Mouse (Mus musculus) CH12F3 (cell line): ENCODE measurements around the gene Plcb4.
"Not testable (repeated sequence)": the region's sequence is repeated elsewhere in the genome, so short reads cannot be mapped to it uniquely, and the experiment has no call there.

Experiments
- in situ Hi-C: fragments of 300-500 bp; cut with MboI; formaldehyde crosslinking; loops from 2 replicates; pipeline ENCODE4 v1.14.3; 2020; ENCODE audit warnings: low sequenced_read_pairs

Plcb4 gene

GRCm38 (mm10) chr2:135884534-135885180 is 225.8 kb downstream of the Plcb4 start:
- in situ Hi-C loops, result no loop called here

- in situ Hi-C loops, result no loop called here
Measured at GRCm38 (mm10) chr2:135885607-135886006, 226.8 kb downstream of the Plcb4 start.

- in situ Hi-C loops, result no loop called here
Measured at GRCm38 (mm10) chr2:135886081-135886679, 227.4 kb downstream of the Plcb4 start.

- in situ Hi-C loops, result no loop called here
Measured at GRCm38 (mm10) chr2:135887805-135888204, 229.0 kb downstream of the Plcb4 start.

GRCm38 (mm10) chr2:135888206-135888605 is 229.4 kb downstream of the Plcb4 start:
- in situ Hi-C loops, result no loop called here

GRCm38 (mm10) chr2:135888767-135889166 is 230.0 kb downstream of the Plcb4 start:
- in situ Hi-C loops, result no loop called here

- in situ Hi-C loops, result no loop called here
Measured at GRCm38 (mm10) chr2:135890083-135890482, 231.3 kb downstream of the Plcb4 start.

GRCm38 (mm10) chr2:135891097-135891496 is 232.3 kb downstream of the Plcb4 start:
- in situ Hi-C loops, result no loop called here

- in situ Hi-C loops, result no loop called here
Measured at GRCm38 (mm10) chr2:135891686-135892085, 232.9 kb downstream of the Plcb4 start.

- in situ Hi-C loops, result no loop called here
Measured at GRCm38 (mm10) chr2:135894582-135894981, 235.8 kb downstream of the Plcb4 start.

GRCm38 (mm10) chr2:135898025-135898424 is 239.2 kb downstream of the Plcb4 start:
- in situ Hi-C loops, result no loop called here

GRCm38 (mm10) chr2:135899931-135900330 is 241.1 kb downstream of the Plcb4 start:
- in situ Hi-C loops, result not testable (repeated sequence)

GRCm38 (mm10) chr2:135901015-135901414 is 242.2 kb downstream of the Plcb4 start:
- in situ Hi-C loops, result no loop called here

GRCm38 (mm10) chr2:135904262-135904661 is 245.5 kb downstream of the Plcb4 start:
- in situ Hi-C loops, result no loop called here

GRCm38 (mm10) chr2:135904791-135905190 is 246.0 kb downstream of the Plcb4 start:
- in situ Hi-C loops, result no loop called here

GRCm38 (mm10) chr2:135914343-135915261 is 255.8 kb downstream of the Plcb4 start:
- in situ Hi-C loops, result no loop called here

- in situ Hi-C loops, result no loop called here
Measured at GRCm38 (mm10) chr2:135915928-135916327, 257.1 kb downstream of the Plcb4 start.

GRCm38 (mm10) chr2:135917000-135917399 is 258.2 kb downstream of the Plcb4 start:
- in situ Hi-C loops, result no loop called here

GRCm38 (mm10) chr2:135918116-135918515 is 259.3 kb downstream of the Plcb4 start:
- in situ Hi-C loops, result no loop called here

- in situ Hi-C loops, result no loop called here
Measured at GRCm38 (mm10) chr2:135919641-135920040, 260.8 kb downstream of the Plcb4 start.

GRCm38 (mm10) chr2:135926660-135927343 is 268.0 kb downstream of the Plcb4 start:
- in situ Hi-C loops, result no loop called here
